Mouse (Mus musculus) left cerebral cortex, adult 2 months (tissue): ENCODE measurements around the gene Slc2a3. TPM values are rescaled to one million over a fixed set of nuclear protein-coding genes. Genes with fewer than 3 reads are reported as not detected.
A peak's percentile ranks its signal among the peaks of the same experiment; 100 is the strongest.
"Not testable (repeated sequence)": the region's sequence is repeated elsewhere in the genome, so short reads cannot be mapped to it uniquely, and the experiment has no call there.

ENCODE experiments used
- DNase-seq, 2 experiments: peaks; one replicate each; pipeline ENCODE4 v3.0.0; 2021 to 2022; ENCODE audit warnings: low spot score in 2 of 2, mixed read lengths in 1 of 2; ENCODE audit errors: extremely low spot score in 1 of 2
- H3K27ac ChIP-seq: fragments of 200-600 bp; 2 replicates; pipeline ENCODE4 v1.8.1; 2022
- H3K4me3 ChIP-seq: fragments of 200-600 bp; 2 replicates; pipeline ENCODE4 v1.8.1; 2022
- CTCF ChIP-seq: fragments of 200-600 bp; IDR thresholded peaks from 2 replicates; pipeline ENCODE4 v1.8.1; 2022; ENCODE audit warnings: antibody characterized with exemption, mild to moderate bottlenecking, moderate library complexity
- intact Hi-C: fragments of 180-260 bp; cut with DNase I; formaldehyde crosslinking; loops from one replicate; pipeline ENCODE4 v1.15.1; 2025
- total RNA-seq, 2 experiments: library from RNA; stranded (reverse); gene quantifications; 2 replicates each; pipeline ENCODE4 v1.2.3; 2021

Gene Slc2a3
- total RNA-seq, 2 experiments from 2014 or later, result 111 to 128 TPM

GRCm38 (mm10) chr6:122761011-122761599 lies 40.3 kb downstream of the Slc2a3 start:
- peak overlapping the region; percentile 51 for H3K4me3 ChIP-seq
- TF ChIP-seq CTCF, result no peak
- peak; percentile 81 to 83 for DNase-seq
- H3K27ac ChIP-seq, result peak overlapping the region; percentile 91
- intact Hi-C loops, result loop anchor here (1.0 kb wide), 1 partner anchor 19 kb away; no protein-coding TSS in a partner anchor

- intact Hi-C loops, result no loop called here
- Histone ChIP-seq H3K27ac (no peak overlapping the region), H3K4me3 (no peak overlapping the region)
- no peak for DNase-seq
- TF ChIP-seq CTCF, result no peak
Observed at GRCm38 (mm10) chr6:122758732-122759131, 42.7 kb downstream of the Slc2a3 start.

GRCm38 (mm10) chr6:122755913-122756312 lies 45.5 kb downstream of the Slc2a3 start:
- Histone ChIP-seq H3K4me3 (no peak overlapping the region), H3K27ac (no peak overlapping the region)
- no peak for DNase-seq
- no peak for TF ChIP-seq CTCF
- intact Hi-C loops, result no loop called here

- H3K27ac ChIP-seq, result no peak overlapping the region
- DNase-seq, result no peak
- intact Hi-C loops, result no loop called here
Observed at GRCm38 (mm10) chr6:122750579-122750978, 50.9 kb downstream of the Slc2a3 start.

GRCm38 (mm10) chr6:122744505-122745249 lies 56.8 kb downstream of the Slc2a3 start:
- Histone ChIP-seq H3K4me3 (no peak overlapping the region), H3K27ac (peak overlapping the region; percentile 53)
- no peak for TF ChIP-seq CTCF
- intact Hi-C loops, result loop anchor here (5.0 kb wide), 1 partner anchor 58 kb away; the partner anchor contains the start of gene Slc2a3
- DNase-seq, result no peak

More at GRCm38 (mm10) chr6:122750579-122750978, 50.9 kb downstream of the Slc2a3 start:
- TF ChIP-seq CTCF, result no peak
- no peak overlapping the region for H3K4me3 ChIP-seq

GRCm38 (mm10) chr6:122743353-122743752 lies 58.1 kb downstream of the Slc2a3 start:
- DNase-seq, result no peak
- no peak; the same call in none of the 2 replicates for TF ChIP-seq CTCF
- Histone ChIP-seq H3K4me3 (no peak overlapping the region), H3K27ac (no peak overlapping the region)
- intact Hi-C loops, result loop anchor here (5.0 kb wide), 1 partner anchor 59 kb away; the partner anchor contains the start of gene Slc2a3

GRCm38 (mm10) chr6:122742228-122742899 lies 59.1 kb downstream of the Slc2a3 start:
- intact Hi-C loops, result loop anchor here (1.0 to 5.0 kb wide), 2 partner anchors 19 to 60 kb away; partner anchors contain the start of gene Slc2a3
- no peak for TF ChIP-seq CTCF
- H3K27ac ChIP-seq, result peak overlapping the region; percentile 87
- DNase-seq, result peak; percentile 57 to 64
- peak overlapping the region; percentile 68 for H3K4me3 ChIP-seq

- intact Hi-C loops, result loop anchor here (1.0 to 5.0 kb wide), 3 partner anchors 20 to 133 kb away; partner anchors contain the start of genes Necap1 and Slc2a3
- no peak for DNase-seq
- no peak for TF ChIP-seq CTCF
- Histone ChIP-seq H3K27ac (peak overlapping the region; percentile 87), H3K4me3 (peak overlapping the region; percentile 68)
Observed at GRCm38 (mm10) chr6:122741460-122742227, 59.8 kb downstream of the Slc2a3 start.

- intact Hi-C loops, result loop anchor here (1.0 to 5.0 kb wide), 3 partner anchors 46 to 135 kb away; partner anchors contain the start of genes Necap1 and Slc2a3
- H3K27ac ChIP-seq, result peak overlapping the region; percentile 87; the same call in 1 of the 2 replicates
- DNase-seq, result peak; percentile 73 to 77
- peak; percentile 88 for TF ChIP-seq CTCF
- peak overlapping the region; percentile 68 for H3K4me3 ChIP-seq
Observed at GRCm38 (mm10) chr6:122739952-122740351, 61.5 kb downstream of the Slc2a3 start.

- no peak overlapping the region for H3K27ac ChIP-seq
- intact Hi-C loops, result loop anchor here (1.0 kb wide), 2 partner anchors 51 to 60 kb away; no protein-coding TSS in a partner anchor
- no peak overlapping the region for H3K4me3 ChIP-seq
- peak; percentile 94 for TF ChIP-seq CTCF
- DNase-seq, result peak; percentile 71 to 76
Observed at GRCm38 (mm10) chr6:122719942-122720341, 81.5 kb downstream of the Slc2a3 start.

GRCm38 (mm10) chr6:122718224-122718623 lies 83.2 kb downstream of the Slc2a3 start:
- DNase-seq, intact Hi-C loops, H3K4me3 ChIP-seq, H3K27ac ChIP-seq: not testable (repeated sequence)
